Mouse (Mus musculus) cerebellum, adult 2 months (tissue): ENCODE measurements around the gene Olfr1368.

ENCODE experiments used
- CTCF ChIP-seq: fragments of 200-500 bp; IDR thresholded peaks from 2 replicates; pipeline ENCODE4 v1.5.1; 2011; ENCODE audit warnings: low read depth, mild to moderate bottlenecking, control low read depth, low read length, moderate library complexity, borderline replicate concordance; ENCODE audit not compliant: insufficient read depth
- POLR2A ChIP-seq: fragments of 200-500 bp; IDR thresholded peaks from 2 replicates; pipeline ENCODE4 v1.6.1; 2011; ENCODE audit warnings: low read length, control low read depth, borderline replicate concordance; ENCODE audit not compliant: insufficient read depth

DNA sequence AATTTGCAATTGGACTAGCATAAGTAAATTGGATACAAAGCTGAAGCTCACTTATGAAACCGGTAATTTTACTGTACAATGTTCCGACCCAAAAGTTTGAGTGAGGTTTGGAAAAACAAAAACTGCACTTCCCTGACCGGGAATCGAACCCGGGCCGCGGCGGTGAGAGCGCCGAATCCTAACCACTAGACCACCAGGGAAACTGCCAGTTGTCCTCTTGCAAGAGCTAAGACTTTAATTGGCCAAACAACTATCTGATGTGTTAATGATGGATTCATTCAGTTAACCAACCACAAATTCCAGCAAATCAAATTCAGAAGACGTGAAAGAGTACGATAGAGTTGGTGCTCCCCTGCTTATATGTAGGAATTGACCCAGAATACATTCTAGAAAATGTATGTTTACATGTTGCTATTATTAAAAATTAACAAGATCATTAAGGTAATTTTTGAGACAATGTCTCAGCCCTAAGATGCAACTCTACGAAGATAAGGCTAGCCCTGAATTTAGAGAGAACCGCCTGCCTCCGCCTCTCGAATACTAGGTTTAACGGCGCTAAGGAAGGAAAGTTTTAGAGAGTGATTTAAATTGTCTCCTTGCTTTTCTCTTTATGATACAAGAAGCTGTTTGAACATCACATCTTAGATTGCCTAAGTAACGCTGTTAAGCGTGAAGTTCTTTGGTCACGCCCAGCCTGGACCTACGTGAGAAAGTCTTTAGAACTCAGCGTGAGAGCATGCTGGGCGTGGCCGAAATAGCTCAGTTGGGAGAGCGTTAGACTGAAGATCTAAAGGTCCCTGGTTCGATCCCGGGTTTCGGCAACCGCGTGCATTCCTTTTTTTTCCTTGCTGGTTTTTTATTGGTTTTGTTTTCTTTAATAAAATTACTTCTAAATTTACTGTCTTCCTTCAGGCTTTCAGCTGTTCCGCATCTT lies 15.3 kb upstream of the Olfr1368 start:
- no peak for TF ChIP-seq CTCF
- no peak for TF ChIP-seq POLR2A
